Mouse (Mus musculus): ENCODE data around the gene Dnmt1. TPM values are rescaled to one million over a fixed set of nuclear protein-coding genes. Genes with fewer than 3 reads are reported as not detected.

Gene Dnmt1
- total RNA-seq, 1 experiment from 2014 or later: 60.4 TPM

DNA sequence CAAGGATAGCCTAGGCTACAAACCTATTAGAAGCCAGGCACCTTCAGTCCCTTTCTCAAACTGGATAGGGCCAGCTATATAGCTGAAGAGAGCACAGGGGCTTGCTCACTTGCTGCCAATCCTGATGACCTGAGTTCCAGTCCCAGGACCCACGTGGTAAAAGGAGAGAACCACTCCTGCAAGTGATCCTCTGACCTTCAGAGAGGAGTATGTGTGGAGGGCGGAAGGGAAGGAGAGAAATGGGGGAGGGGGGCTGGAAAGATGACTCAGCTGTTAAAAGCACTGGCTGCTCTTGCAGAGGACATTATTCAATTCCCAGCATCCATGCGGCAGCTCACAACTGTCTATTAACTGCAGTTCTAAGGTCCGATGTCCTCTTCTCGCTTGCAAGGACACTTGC is 19.5 kb upstream of the Dnmt1 start:
- ATAC-seq (ENCODE audit: extremely low read depth, insufficient number of reproducible peaks, low FRiP score, poor library complexity, severe bottlenecking): no peak

DNA sequence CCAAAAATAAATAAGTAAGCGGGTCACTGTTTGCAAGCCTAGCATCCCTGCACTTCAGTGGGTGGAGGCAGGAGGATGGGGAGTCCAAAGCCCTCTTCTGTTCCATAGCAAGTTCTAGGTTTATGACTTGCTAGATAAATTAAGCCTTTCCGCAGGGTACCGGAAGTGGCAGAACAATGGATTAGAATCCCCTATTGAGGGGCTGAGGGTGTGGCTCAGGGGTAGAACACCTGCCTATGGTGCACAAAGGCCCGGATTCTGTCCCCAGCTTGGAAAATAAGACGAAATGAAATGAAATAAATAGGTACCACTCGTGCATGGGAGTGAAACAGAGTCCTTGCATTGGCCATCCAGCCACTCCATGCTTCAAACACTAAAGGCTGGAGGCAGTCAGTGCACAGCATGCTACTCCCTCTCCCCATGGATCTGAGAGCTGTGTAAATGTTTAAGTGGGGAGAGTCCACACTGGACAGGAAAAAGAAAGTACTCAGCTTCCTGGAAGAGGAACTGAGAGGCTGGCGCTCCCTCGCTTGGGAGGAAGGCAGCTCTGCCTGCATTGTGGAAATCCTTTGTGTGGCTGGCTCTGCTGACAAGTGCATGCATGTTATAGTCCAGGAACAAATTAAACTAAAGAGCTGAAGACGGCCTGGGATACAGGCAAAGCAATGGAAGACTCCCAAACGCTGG is 18.9 kb upstream of the Dnmt1 start:
- ATAC-seq (ENCODE audit: extremely low read depth, insufficient number of reproducible peaks, low FRiP score, poor library complexity, severe bottlenecking): no peak

DNA sequence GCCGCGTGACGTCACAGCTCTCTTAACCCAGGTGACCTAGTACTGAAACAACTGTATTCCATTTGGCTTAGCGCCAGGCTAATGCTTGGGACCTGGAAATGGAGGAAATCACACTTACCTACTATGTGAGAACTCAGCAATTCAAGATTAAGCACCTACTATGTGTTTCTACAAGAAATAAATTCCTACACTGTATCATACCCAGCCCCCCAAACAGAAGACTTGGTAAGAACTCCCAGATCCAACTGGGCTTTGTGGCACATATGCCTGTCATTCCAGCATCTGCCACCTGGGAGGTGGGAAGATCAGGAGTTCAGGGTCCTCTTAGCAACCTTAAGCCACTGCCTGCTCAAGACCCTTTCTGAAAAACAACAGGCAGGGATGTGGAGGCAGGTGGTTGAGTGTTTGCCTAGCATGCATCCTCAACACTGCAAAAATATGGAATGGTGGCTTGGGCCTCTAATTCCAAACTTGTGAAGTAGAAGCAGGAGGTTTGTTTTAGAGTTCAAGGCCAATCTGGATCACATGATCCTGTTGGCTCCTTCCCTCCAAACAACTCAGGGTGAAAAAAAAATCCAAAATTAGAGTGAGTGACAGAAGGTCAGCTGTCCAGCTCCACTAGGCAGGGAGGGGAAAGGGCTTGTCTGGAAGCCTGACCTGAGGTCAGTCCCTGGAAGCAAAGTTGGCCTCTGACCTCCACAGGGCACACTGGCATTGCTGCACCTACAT is 17.4 kb upstream of the Dnmt1 start:
- no peak for ATAC-seq (ENCODE audit: extremely low read depth, insufficient number of reproducible peaks, low FRiP score, poor library complexity, severe bottlenecking)

DNA sequence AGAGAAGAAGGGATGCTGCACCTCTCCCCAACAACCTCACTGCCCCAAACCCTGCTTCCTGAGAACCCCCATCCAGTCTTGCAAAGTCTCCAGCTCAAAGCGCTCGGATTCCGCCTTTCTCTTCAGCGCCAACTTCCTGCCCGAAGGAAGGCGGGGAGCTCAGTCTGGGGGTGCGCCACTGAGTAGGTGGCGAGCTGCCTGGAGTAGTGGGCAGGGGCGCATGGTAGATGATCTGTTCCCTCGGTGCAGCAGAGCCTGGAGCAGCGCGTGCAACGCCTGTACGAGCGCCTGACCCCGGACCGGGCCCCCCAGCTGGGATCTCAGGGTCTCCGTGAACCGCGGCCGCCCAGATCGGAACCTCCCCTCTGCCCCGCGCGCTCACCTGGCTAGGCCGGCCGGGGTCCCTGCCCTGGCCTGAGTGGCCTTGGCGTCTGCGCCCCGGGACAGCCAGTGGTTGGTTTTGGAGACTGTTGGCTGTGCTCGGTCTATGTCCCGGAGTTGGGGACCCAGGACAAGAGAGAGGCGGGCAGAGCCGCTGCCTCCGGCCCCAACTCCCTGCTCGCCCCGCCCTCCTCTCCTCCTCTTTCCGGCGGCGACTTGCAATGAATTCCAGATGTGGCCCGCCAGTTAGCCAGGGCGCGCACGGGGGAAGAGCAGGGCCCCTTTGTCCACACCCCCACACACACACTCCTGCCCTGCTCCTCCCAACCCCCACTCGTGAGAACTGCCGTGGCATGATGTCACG is 16.7 kb upstream of the Dnmt1 start, which contains the start of gene S1pr2:
S1pr2 (minus strand) TSS at position 566 of the 745 bp plus-strand sequence.
- ATAC-seq (ENCODE audit: extremely low read depth, insufficient number of reproducible peaks, low FRiP score, poor library complexity, severe bottlenecking): peak; percentile 66

DNA sequence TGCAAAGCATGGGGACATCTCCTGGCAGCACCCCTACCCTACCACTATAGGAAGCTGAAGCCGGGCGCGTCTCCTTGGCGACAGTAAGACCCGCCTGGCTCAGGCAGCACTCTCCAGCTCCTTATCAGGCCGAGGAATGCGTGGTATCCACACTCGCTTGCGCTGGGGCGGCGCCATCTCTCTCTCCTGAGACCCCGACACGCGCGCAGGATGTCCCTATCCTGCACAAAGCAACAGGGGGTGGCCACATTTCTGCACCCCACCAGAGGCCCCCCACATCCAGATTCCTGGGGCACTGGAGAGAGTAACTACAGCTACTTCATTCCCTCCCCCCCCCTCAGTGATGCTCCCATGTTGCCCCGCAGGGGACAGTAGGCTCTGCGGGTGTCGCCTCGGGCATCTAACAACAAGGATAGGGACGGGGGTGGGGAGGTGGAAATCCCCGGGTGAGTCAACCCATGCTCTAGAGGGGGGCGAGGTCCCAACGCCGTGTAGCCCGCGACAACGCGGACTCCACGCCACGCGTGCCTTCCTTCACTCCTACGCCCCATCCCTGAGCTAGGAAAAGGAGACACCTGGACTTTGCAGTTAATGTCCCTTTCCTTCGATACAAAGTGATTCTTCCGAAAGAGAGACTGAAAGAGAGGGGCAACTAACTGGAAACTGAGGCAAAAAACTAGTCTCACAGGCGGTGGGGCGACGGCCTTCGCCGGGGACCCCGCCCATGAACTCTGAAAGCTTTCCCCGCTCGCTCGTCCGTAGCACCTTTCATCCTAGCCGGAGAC is 15.9 kb upstream of the Dnmt1 start:
- no peak for ATAC-seq (ENCODE audit: extremely low read depth, insufficient number of reproducible peaks, low FRiP score, poor library complexity, severe bottlenecking)

DNA sequence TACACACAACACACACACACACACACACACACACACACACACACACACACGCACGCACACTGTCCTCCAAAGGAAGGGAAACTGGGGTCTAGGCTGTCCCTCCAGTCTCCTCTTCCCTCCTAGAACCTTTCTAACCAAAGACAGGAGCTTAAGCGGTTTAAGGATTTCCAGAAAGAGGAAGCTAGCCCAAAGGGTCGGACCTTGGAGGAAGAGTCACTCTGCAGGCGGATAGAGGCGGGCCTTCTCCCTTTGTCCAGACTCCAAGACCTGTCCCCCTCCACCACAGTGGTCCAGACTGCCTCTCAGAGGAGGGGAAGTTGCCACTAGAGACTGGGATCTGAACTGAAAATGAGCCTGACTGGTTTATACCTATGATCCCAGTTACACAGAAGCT is 14.0 kb upstream of the Dnmt1 start:
- peak; percentile 17; the same call in 1 of the 2 replicates for ATAC-seq (ENCODE audit: extremely low read depth, insufficient number of reproducible peaks, low FRiP score, poor library complexity, severe bottlenecking)

DNA sequence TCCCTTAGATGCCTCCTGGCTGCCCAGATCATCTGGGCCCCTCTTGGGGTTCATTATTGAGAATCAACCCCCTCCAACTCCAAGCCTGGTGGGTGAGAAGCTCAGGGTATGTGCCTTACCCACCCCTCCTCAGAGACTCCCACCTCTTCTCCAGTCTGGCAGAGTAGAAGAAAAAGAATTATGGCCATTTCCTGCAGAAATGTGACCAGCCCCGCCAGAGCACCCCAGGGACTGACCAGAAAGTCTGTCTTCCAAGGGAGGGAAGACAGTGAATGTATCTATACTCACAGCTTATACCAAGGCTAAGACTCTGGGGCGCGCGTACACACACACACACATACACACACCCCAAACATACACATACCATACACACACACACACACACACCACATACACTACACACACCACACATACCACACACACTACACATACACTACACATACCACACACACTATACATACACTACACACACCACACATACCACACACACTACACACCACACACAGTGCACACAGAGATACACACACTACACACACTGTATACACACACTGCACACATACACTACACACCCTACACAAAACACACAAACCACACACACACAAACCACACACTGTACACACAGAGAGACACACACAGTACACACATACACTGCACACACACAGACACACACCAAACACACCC is 13.5 kb upstream of the Dnmt1 start:
- ATAC-seq (ENCODE audit: extremely low read depth, insufficient number of reproducible peaks, low FRiP score, poor library complexity, severe bottlenecking): no peak

DNA sequence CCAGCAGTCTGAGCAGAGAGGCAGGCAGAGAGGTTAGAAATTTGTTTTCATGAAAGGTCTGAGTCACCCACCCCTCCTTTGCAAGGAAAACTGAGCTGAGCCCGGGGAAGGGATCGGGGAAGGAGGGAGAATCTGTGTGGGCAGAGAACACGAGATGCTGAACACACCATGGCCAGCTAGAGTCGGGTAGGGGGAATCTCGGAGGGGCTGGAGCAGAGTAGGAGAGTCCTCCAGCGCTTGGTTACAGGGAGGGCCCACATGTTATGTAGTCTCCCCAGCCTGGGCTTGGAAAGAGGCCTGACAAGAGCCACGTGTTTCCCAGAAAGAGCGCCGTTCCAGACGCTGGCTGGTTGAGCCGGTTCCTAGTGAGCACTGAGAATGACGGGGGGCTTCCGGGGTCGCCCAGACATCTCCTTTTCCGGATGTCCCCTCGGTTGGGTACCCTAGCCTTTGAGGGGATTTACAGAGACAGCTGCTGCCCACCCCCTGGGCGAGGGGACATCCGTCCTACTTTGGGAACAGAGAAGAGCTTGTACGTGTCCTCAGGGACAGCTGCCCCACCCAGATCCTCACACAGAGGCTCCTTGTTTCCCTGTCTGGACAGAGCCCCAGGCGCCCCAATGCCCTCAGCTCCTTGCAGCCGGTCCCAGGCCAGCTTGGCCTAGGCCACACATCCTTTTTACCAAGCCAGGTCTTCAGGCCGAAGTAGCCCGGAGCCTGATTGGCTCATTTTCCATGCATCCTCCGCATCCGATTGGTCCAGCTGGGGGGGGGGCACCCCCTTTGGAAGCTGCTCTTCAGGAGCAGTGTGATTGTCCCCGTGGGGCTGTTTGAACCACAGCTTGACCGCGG is 12.7 kb upstream of the Dnmt1 start:
- no peak for ATAC-seq (ENCODE audit: extremely low read depth, insufficient number of reproducible peaks, low FRiP score, poor library complexity, severe bottlenecking)

DNA sequence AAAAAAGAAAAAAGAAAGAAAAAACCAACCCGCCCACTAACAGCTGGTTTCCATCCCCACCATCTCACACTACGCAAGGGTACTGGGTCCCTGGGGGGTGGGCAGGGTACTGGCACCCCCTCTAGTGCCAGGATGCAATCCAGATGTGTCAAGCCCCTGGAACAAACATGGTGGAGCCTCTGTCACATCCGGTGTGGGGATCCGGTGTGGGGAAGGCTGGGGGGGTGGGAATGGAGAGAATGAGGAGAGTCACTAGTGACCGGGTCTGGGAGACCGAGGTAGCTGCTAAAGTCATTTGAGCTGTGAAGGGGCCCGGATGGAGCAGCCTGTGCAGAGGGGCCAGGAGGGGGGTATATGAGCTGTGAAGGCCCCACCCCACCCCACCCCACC is 12.1 kb upstream of the Dnmt1 start:
- no peak for ATAC-seq (ENCODE audit: extremely low read depth, insufficient number of reproducible peaks, low FRiP score, poor library complexity, severe bottlenecking)

DNA sequence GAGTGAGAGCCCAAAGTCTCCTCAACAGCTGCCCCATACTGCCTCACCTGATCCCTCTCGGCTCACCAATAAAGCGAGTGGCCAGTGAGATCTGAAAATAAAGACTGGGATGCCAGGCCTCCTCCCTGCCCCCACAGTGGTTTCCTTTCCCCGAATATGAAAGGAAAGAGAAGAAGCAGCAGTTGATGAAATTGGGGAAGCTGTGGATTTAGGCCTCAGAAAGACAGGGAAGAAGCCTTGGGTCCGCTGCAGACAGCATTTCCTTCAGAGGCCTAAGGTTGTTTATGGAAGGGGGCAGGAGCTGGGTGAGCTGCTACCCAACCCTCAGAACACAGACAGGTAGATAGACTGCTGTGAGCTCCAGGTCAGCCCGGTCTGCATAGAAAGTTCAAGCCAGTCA is 7.1 kb upstream of the Dnmt1 start:
- ATAC-seq (ENCODE audit: extremely low read depth, insufficient number of reproducible peaks, low FRiP score, poor library complexity, severe bottlenecking): no peak

DNA sequence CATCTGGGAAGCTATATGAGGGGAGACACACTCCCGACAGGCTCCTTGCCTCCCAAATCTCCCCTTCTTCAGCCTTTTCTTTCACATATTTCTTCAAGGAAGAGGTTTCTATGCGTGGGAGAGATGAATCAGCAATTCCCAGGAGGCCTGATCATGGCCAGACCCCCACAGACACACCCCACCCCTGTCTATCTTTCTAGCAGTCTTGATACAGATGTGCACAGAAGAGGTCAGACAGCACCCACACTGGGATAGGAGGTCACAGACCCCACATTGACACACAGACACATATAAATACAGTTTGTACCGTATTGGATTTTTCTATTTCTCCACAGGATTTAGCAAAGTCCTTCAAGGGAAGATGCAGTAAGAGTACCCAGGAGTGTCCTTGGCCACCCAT is 6.3 kb upstream of the Dnmt1 start:
- ATAC-seq (ENCODE audit: extremely low read depth, insufficient number of reproducible peaks, low FRiP score, poor library complexity, severe bottlenecking): no peak

DNA sequence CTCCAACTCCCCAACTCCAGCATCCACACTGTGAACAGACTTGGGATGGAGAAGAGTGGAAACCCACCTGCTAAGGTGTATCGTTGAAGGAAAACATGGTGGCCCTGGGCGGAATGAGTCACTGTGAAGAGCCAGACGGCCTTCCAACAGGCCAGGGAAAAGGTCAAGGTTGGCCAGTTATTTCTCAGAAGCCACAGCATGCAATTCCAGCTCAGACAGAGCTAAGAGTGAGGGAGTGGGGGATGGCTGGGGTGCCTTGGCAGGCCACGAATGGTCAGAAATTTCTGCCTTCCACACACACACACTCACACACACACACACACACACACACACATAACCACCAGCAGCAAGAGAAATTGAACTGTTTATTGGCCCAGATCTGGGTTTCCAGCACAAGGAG is 5.9 kb upstream of the Dnmt1 start:
- ATAC-seq (ENCODE audit: extremely low read depth, insufficient number of reproducible peaks, low FRiP score, poor library complexity, severe bottlenecking): no peak

DNA sequence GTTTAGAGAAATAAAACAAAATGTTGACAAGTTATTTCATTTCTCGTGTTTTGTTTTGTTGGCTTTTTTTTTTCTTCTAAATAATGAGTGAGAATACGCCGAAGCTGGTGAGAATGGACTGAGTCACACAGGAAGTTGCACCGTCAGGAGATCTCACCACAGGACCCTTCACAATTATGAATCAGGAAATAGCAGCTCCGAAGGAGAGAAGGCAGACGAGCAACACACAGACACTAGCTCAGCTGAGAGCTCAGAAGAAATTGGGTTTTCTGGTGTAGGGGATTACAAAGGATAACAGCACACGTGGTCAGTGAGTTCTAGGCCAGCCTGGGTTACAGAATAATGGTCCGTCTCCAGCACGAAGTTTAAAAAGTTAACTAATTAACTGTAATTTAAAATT is 1.9 kb upstream of the Dnmt1 start:
- peak; percentile 52; the same call in 1 of the 2 replicates for ATAC-seq (ENCODE audit: extremely low read depth, insufficient number of reproducible peaks, low FRiP score, poor library complexity, severe bottlenecking)

DNA sequence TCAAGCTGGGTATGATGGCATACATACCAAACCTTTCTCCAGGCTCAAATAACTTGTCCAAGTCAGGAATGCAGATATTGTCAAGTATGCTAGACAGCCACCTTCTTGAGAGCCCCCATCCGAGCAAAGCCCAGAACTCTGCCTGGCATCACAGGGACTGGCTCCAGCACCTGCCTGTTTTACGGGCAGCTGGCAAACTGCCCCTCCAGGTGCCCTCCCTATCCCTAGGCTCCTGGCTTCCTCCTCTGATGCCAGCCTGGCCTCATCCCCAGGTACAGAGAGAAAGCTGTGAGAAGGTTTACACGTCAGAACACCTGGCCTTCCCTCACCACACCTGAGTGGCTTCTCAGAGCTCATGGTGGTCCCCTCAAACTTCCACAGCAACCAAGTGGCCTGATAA is 2.7 kb downstream of the Dnmt1 start:
- no peak for ATAC-seq (ENCODE audit: extremely low read depth, insufficient number of reproducible peaks, low FRiP score, poor library complexity, severe bottlenecking)

DNA sequence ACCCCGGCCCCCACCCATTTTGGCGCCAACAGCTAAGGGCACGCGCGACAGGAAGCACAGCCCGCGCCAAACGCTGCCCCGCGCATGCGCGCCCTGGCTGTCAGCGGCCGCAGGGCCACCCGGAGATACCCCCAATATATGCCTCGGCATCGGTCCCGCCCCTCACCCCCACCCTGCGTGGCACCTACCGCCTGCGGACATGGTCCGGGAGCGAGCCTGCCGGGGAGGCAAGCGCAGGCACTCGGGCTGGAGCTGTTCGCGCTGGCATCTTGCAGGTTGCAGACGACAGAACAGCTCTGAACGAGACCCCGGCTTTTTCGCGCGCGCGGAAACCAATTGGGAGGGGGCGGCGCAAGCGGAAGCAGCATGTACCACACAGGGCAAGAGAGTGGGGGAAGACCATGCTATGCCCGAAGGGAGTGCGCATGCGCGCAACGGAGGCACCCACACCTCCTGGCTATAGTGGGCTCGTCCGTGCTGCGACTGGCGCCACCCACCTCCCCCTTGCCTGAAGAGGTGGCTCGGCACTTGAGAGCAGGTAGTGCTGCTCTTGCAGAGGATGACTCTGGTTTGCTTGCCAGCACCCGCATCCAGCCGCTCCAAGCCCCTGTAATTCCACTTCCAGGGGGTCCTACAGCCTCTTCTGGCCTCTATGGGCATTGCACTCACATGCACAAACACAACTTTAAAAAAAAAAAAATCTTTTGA is 7.0 kb downstream of the Dnmt1 start:
- ATAC-seq (ENCODE audit: extremely low read depth, insufficient number of reproducible peaks, low FRiP score, poor library complexity, severe bottlenecking): peak; percentile 97

DNA sequence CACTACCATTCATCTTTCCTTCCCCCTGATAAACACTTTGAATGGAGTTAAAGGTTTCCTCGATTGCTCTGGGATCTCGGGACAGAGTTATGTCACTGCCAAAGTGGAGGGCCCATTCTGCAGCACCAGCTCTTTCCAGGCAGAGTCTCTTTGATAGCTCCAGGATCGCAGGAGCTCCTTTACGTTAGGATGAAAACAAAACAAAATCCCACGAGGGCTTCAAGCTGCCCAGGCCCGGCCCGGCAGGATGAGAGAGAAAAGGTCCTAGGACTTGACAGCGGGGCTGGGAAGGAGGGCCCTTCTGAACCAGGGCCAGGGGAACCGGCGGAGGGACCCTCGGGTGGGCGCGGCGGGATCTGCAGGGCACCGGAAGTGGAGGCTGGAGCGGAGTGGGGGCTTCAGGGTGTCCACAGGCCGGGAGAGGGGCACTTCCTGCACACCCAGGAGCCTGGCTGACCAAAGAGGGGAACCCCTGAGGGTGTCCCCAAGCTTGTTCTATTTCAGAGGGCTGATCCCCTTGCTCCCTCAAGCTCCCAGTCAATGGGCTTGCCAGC is 7.6 kb downstream of the Dnmt1 start:
- ATAC-seq (ENCODE audit: extremely low read depth, insufficient number of reproducible peaks, low FRiP score, poor library complexity, severe bottlenecking): no peak

DNA sequence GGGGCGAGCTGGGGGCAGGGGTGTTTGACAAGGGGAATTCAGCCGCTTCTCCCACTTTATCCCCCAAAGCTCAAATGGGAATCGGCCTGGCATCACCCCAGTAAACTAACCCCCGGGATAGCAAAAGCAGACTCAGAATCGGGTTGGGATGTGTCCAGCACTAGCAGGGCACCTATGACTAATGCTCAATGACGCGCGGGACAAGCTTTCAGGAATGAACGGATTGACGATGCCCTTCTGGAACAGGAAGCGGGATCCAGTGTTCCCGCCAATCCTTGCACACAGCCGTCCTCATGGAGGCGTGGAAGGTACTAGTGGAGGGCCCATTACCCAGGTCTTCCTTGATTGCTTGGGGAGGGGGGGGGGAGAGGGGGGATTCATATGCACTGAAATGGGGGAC is 8.2 kb downstream of the Dnmt1 start:
- no peak for ATAC-seq (ENCODE audit: extremely low read depth, insufficient number of reproducible peaks, low FRiP score, poor library complexity, severe bottlenecking)
